12 mouse cellular contexts compared by ENCODE assay signal in the genomic region with DNA sequence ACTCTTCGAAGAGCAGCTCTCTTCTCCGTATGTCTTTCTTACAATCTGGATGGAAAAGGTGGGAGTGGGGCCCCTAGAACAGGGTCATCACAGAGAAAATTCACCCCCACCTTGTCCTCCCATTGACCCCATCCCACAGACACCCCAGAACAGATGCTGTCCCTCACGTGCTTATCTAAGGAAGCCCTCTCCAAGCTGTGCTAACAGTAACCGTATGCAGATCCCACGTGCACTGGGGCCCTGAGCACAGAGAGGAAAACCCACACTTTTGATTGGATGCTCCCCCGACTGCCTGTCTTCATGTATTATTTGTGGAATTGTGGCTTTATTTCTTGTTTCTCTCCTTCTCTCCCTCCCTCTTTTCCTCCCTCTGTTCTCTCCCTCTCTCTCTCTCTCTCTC.
"Had no signal": no experiment of that assay in that cellular context is flagged by ENCODE, and none has a peak within 500 bp of the region (broad histone marks: within the 10 kb centered on the region; RNA-seq: fewer than 3 reads in every experiment).

No protein-coding gene starts in this region.

- ATAC-seq: midbrain, embryonic 15.5 days had no signal

- H3K9me3 ChIP-seq: limb, embryonic 12.5 days; midbrain, embryonic 15.5 days; neural tube, embryonic 12.5 days had no signal

- H3K27me3 ChIP-seq: limb, embryonic 12.5 days; midbrain, embryonic 15.5 days; neural tube, embryonic 12.5 days had no signal

- DNase-seq: kidney, postnatal 25 days; lung, adult 2 months; lung, postnatal 10 days; lung, postnatal 4 days; retina, postnatal 1 day; thymus, postnatal 4 days had no signal

- H3K4me2 ChIP-seq: limb, embryonic 12.5 days; midbrain, embryonic 11.5 days; midbrain, embryonic 15.5 days; neural tube, embryonic 12.5 days had no signal

- H3K27ac ChIP-seq: left cerebral cortex, adult 2 months; limb, embryonic 12.5 days; liver, embryonic 14.5 days; midbrain, embryonic 15.5 days; neural tube, embryonic 12.5 days had no signal

- H3K36me3 ChIP-seq: limb, embryonic 12.5 days; midbrain, embryonic 15.5 days; neural tube, embryonic 12.5 days had no signal

- H3K4me3 ChIP-seq: left cerebral cortex, adult 2 months; limb, embryonic 12.5 days; midbrain, embryonic 15.5 days; neural tube, embryonic 12.5 days had no signal

- H3K9ac ChIP-seq: limb, embryonic 12.5 days; liver, embryonic 14.5 days; midbrain, embryonic 15.5 days; neural tube, embryonic 12.5 days had no signal
